Mouse (Mus musculus) CH12.LX (cell line): ENCODE data around the gene Gm19668.

Source experiments
- CTCF ChIP-seq, 2 experiments: IDR thresholded peaks in 1 of 2; conservative IDR thresholded peaks in 1 of 2; 2 replicates each; pipeline ENCODE4 v1.5.1; 2011 to 2012; ENCODE audit warnings: low read depth in 2 of 2, low read length in 2 of 2, improper control_type of control experiment in 1 of 2, inconsistent platforms in 1 of 2, mild to moderate bottlenecking in 1 of 2, moderate library complexity in 1 of 2
- E2F4 ChIP-seq: IDR thresholded peaks from 2 replicates; pipeline ENCODE4 v1.6.1; 2011; ENCODE audit warnings: low read depth, low read length, improper control_type of control experiment; ENCODE audit not compliant: insufficient replicate concordance
- EP300 ChIP-seq: IDR thresholded peaks from 2 replicates; pipeline ENCODE4 v1.6.1; 2011; ENCODE audit warnings: low read length, improper control_type of control experiment
- ETS1 ChIP-seq: conservative IDR thresholded peaks from 2 replicates; pipeline ENCODE4 v1.6.1; 2012; ENCODE audit warnings: low read depth, mild to moderate bottlenecking, inconsistent platforms, low read length, improper control_type of control experiment, moderate library complexity
- HCFC1 ChIP-seq: IDR thresholded peaks from 2 replicates; pipeline ENCODE4 v1.6.1; 2012; ENCODE audit warnings: low read depth, mild to moderate bottlenecking, inconsistent platforms, low read length, improper control_type of control experiment
- MAZ ChIP-seq: IDR thresholded peaks from 2 replicates; pipeline ENCODE4 v1.6.1; 2012; ENCODE audit warnings: low read depth, mild to moderate bottlenecking, inconsistent platforms, low read length, improper control_type of control experiment, moderate library complexity
- MXI1 ChIP-seq: IDR thresholded peaks from 2 replicates; pipeline ENCODE4 v1.6.1; 2011; ENCODE audit warnings: mild to moderate bottlenecking, low read depth, low read length, improper control_type of control experiment
- POLR2A ChIP-seq: IDR thresholded peaks from 2 replicates; pipeline ENCODE4 v1.6.1; 2011; ENCODE audit warnings: low read depth, mild to moderate bottlenecking, improper control_type of control experiment, low read length
- POLR2AphosphoS2 ChIP-seq: IDR thresholded peaks from 2 replicates; pipeline ENCODE4 v1.6.1; 2011; ENCODE audit warnings: low read depth, low read length, improper control_type of control experiment
- SMC3 ChIP-seq: IDR thresholded peaks from 2 replicates; pipeline ENCODE4 v1.6.1; 2011; ENCODE audit warnings: low read depth, low read length, improper control_type of control experiment
- TBP ChIP-seq: conservative IDR thresholded peaks from 2 replicates; pipeline ENCODE4 v1.6.1; 2011; ENCODE audit warnings: low read depth, low read length, improper control_type of control experiment
- ZMIZ1 ChIP-seq: IDR thresholded peaks from 2 replicates; pipeline ENCODE4 v1.6.1; 2012; ENCODE audit warnings: low read depth, mild to moderate bottlenecking, inconsistent platforms, low read length, improper control_type of control experiment
- ZNF384 ChIP-seq: IDR thresholded peaks from 2 replicates; pipeline ENCODE4 v1.6.1; 2012; ENCODE audit warnings: low read depth, low read length, improper control_type of control experiment, inconsistent platforms

DNA sequence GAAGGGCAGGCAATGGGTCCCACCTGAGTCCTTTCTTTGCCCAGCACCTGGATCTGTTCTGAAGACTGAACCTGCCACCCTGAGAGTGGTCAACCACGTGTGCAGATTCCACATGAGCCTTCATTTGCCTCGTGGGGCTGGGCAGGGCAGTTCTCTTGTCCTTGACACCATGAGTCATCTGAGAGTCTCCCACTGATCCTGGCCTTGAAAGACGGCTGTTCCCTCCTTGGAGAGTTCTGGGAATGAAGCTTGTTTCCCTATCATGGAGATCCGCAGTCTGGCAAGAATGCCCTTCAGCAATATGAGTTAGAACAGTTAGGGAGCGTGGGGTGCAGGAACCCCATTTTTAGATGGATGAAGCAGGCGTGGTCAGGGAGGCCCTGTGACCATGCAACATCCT, 40.1 kb upstream of the Gm19668 start:
- no peak for TF ChIP-seq EP300
- TF ChIP-seq SMC3: no peak
- TF ChIP-seq ETS1: no peak
- no peak for TF ChIP-seq CTCF (conservative IDR thresholded peaks at IDR 0.05 in 1 of 2, IDR thresholded peaks at IDR 0.05 in 1 of 2; ENCODE audit: low read depth in 2 of 2, low read length in 2 of 2)
- TF ChIP-seq E2F4: no peak
- no peak for TF ChIP-seq ZNF384
- TF ChIP-seq MAZ: no peak
- no peak for TF ChIP-seq TBP
- no peak for TF ChIP-seq POLR2AphosphoS2
- TF ChIP-seq ZMIZ1: no peak
- TF ChIP-seq MXI1: no peak
- no peak for TF ChIP-seq HCFC1
- no peak for TF ChIP-seq POLR2A
